Mouse (Mus musculus) retina, postnatal 7 days (tissue): ENCODE measurements at regions not wholly inside any gene's neighbourhood (a gene's known extent, or its start where the extent isn't known, plus 50 kb on each side); places are given as distances from the start of the nearest gene placed in this dataset.

ENCODE experiments used
- DNase-seq: peaks from one replicate; pipeline ENCODE4 v3.0.0-alpha.2; 2012; ENCODE audit warnings: low read depth, low spot score

GRCm38 (mm10) chr4:23994261-23994965 lies 501.8 kb upstream of the Mms22l start:
- DNase-seq, result no peak

DNA sequence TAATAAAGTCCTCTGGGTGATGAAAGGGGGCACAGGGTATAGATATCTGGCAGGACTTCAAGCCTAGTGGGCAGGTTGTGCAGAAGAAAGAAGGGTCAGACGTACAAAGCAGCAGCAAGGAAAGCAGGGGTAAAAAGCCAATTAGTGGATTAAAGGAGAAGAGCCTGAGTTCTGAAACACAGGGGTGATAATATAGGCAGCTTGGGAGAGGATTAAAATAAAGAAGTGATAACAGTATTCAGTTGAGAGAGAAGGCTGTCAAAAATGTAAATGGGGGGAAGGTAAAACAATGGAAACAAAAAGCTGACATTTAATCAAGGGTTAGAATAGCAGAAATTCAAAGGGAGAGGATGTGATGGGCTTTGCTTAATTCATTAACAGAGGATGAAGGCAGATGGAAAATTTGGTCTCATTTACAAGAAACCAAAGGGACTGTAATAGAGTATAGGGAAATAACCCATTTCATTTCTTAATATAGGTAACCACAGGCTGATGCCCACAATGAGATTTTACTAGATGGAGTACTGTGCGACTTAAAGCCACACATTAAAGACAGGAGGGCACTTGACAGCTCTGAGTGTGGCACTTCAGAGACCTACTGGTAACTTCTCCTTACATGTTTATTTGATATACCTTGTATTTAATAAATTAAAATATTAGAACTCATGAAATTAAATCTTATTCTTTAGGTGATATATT lies 489.8 kb upstream of the Mms22l start:
- DNase-seq, result no peak

GRCm38 (mm10) chr4:24019178-24020104 lies 476.8 kb upstream of the Mms22l start:
- DNase-seq, result peak; percentile 14
